11 mouse cellular contexts compared by ENCODE assay signal in the genomic region with DNA sequence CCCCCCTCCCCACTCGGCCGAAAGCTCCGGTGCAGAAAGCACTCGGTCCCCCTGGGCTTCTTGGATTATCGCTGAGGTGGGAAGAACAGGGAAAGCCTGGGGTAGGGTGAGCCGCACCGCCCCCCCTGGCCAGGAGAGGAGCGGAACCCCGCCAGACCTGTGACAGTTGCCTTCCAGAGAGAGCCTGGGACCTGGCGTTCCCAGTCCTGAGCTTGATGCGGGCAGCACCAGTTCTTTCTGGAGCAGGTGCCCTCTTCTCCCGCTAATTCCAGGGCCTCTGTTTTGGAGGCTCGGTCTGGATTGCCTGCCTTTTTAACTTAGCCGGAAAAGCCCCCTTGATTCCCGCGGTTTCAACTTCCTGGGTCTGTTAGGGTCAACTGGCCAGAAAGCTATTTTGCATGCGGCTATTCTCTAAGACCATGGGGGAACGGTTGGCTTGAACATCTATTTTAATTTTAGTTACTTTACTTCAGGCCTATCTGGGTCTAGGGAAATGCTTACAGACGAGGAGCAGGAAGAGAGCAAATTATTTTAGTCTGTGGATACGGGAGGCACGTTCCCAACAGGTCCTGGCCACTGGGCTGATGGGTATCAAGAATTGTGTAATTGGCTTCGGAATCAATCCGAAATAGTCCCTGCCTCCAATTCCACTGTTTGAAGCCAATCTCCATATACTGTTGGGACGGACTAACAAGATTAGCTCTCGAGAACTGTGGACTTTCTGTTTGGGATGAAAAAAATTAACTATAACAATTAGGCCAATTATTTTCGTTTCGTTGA. TPM values are rescaled to one million over a fixed set of nuclear protein-coding genes. Genes with fewer than 3 reads are reported as not detected.
DNase-seq lines count a peak whose midpoint lies in the region; ATAC-seq and TF ChIP-seq lines count a peak whose summit lies in the region.
"Had no signal": no experiment of that assay in that cellular context is flagged by ENCODE, and none has a peak within 500 bp of the region (broad histone marks: within the 10 kb centered on the region; RNA-seq: fewer than 3 reads in every experiment).

No protein-coding gene starts in this region.

- TF ChIP-seq POLR2A in heart, adult 2 months (IDR thresholded peaks at IDR 0.05; ENCODE audit: insufficient read depth, low read depth, low read length): no peak

- no peaks in the 10 kb centered on the region for H3K36me3 ChIP-seq in heart, embryonic 10.5 days
- H3K36me3 ChIP-seq in heart, adult 2 months (ENCODE audit: control insufficient read depth, insufficient read depth, low read length): no peaks in the 10 kb centered on the region
- H3K36me3 ChIP-seq in lung, embryonic 15.5 days: no peaks in the 10 kb centered on the region
- H3K36me3 ChIP-seq in forebrain, embryonic 14.5 days (ENCODE audit: control insufficient read depth, insufficient read depth, low read length): peaks cover 2% of the 10 kb centered on the region; the same call in 1 of the 2 replicates
- no peaks in the 10 kb centered on the region for H3K36me3 ChIP-seq in neural tube, embryonic 12.5 days

- H3K27me3 ChIP-seq in heart, embryonic 10.5 days (ENCODE audit: insufficient read depth, poor library complexity, severe bottlenecking): peaks cover 96% of the 10 kb centered on the region
- H3K27me3 ChIP-seq in heart, adult 2 months (ENCODE audit: control insufficient read depth, insufficient read depth, low read length): peaks cover 48% of the 10 kb centered on the region
- H3K27me3 ChIP-seq in lung, embryonic 15.5 days: peaks cover 98% of the 10 kb centered on the region
- H3K27me3 ChIP-seq in forebrain, embryonic 14.5 days (replicated peaks; ENCODE audit: control insufficient read depth, insufficient read depth, low read length): peaks cover 73% of the 10 kb centered on the region
- H3K27me3 ChIP-seq in neural tube, embryonic 12.5 days (replicated peaks): peaks cover 95% of the 10 kb centered on the region

- no peaks in the 10 kb centered on the region for H3K9me3 ChIP-seq in heart, embryonic 10.5 days
- no peaks in the 10 kb centered on the region for H3K9me3 ChIP-seq in lung, embryonic 15.5 days
- H3K9me3 ChIP-seq in forebrain, embryonic 14.5 days (replicated peaks; ENCODE audit: control insufficient read depth, low read length): no peaks in the 10 kb centered on the region
- H3K9me3 ChIP-seq in neural tube, embryonic 12.5 days: no peaks in the 10 kb centered on the region

- no peaks in the 10 kb centered on the region for H3K79me2 ChIP-seq in heart, adult 2 months (replicated peaks; ENCODE audit: control insufficient read depth, insufficient read depth, low read length)

- WGBS in heart, embryonic 10.5 days: 3% methylated on average over 27 of the region's 27 CpGs
- WGBS in heart, adult 2 months: 6% methylated on average over 27 of the region's 27 CpGs
- 4% methylated on average over 27 of the region's 27 CpGs for WGBS in lung, embryonic 15.5 days
- 9% methylated on average over 27 of the region's 27 CpGs for WGBS in forebrain, embryonic 14.5 days
- 2% methylated on average over 27 of the region's 27 CpGs for WGBS in neural tube, embryonic 12.5 days

- no peak overlapping the region for H3K27ac ChIP-seq in heart, embryonic 10.5 days
- H3K27ac ChIP-seq in heart, adult 2 months: no peak overlapping the region
- no peak overlapping the region for H3K27ac ChIP-seq in lung, embryonic 15.5 days
- H3K27ac ChIP-seq in forebrain, embryonic 14.5 days (ENCODE audit: low read depth, low read length): no peak overlapping the region
- no peak overlapping the region for H3K27ac ChIP-seq in neural tube, embryonic 12.5 days

- no peak for TF ChIP-seq CTCF in heart, adult 2 months (IDR thresholded peaks at IDR 0.05)

- H3K4me2 ChIP-seq in lung, embryonic 15.5 days: no peak overlapping the region; the same call in 1 of the 2 replicates
- peak overlapping the region; percentile 65 for H3K4me2 ChIP-seq in forebrain, embryonic 14.5 days (ENCODE audit: low read length)
- H3K4me2 ChIP-seq in neural tube, embryonic 12.5 days (replicated peaks): peak overlapping the region; percentile 16; the same call in 1 of the 2 replicates

- H3K4me1 ChIP-seq in heart, embryonic 10.5 days: peaks cover 54% of the 10 kb centered on the region
- no peaks in the 10 kb centered on the region for H3K4me1 ChIP-seq in heart, adult 2 months (ENCODE audit: control insufficient read depth, insufficient read depth, low read length)
- H3K4me1 ChIP-seq in lung, embryonic 15.5 days: peaks cover 43% of the 10 kb centered on the region
- H3K4me1 ChIP-seq in forebrain, embryonic 14.5 days (ENCODE audit: control insufficient read depth, insufficient read depth, low read length): 0 out of 2 replicates have a peak, but pooled peaks cover 9% of the 10 kb centered on the region
- peaks cover 49% of the 10 kb centered on the region for H3K4me1 ChIP-seq in neural tube, embryonic 12.5 days

- H3K9ac ChIP-seq in heart, adult 2 months (ENCODE audit: low read depth, low read length): no peak overlapping the region
- no peak overlapping the region for H3K9ac ChIP-seq in lung, embryonic 15.5 days
- peak overlapping the region; percentile 25 for H3K9ac ChIP-seq in forebrain, embryonic 14.5 days (ENCODE audit: low read length)
- no peak overlapping the region for H3K9ac ChIP-seq in neural tube, embryonic 12.5 days

- intact Hi-C loops in heart, adult 2 months (cut with DNase I): no loop called here
- intact Hi-C loops in left cerebral cortex, postnatal 4 days (cut with DNase I): loop anchor here (10.0 kb wide), 1 partner anchor 227 kb away; no protein-coding TSS in a partner anchor

- H3K4me3 ChIP-seq in heart, embryonic 10.5 days: peak overlapping the region; percentile 66
- H3K4me3 ChIP-seq in heart, adult 2 months: no peak overlapping the region
- peak overlapping the region; percentile 12; the same call in 1 of the 2 replicates for H3K4me3 ChIP-seq in lung, embryonic 15.5 days
- peak overlapping the region; percentile 8; the same call in 1 of the 2 replicates for H3K4me3 ChIP-seq in forebrain, embryonic 14.5 days (ENCODE audit: low read depth, low read length)
- H3K4me3 ChIP-seq in neural tube, embryonic 12.5 days: peak overlapping the region; percentile 1; the same call in 1 of the 2 replicates

- no peak for ATAC-seq in lung, embryonic 15.5 days (ENCODE audit: borderline replicate concordance, extremely low read depth, low FRiP score, low TSS enrichment)
- ATAC-seq in forebrain, embryonic 14.5 days: no peak
- no peak for ATAC-seq in neural tube, embryonic 12.5 days (ENCODE audit: low FRiP score, low read depth)

- DNase-seq in heart, embryonic 10.5 days (ENCODE audit: low spot score): no peak
- no peak for DNase-seq in heart, adult 2 months
- no peak for DNase-seq in lung, postnatal 14 days
- DNase-seq in forebrain, embryonic 14.5 days (ENCODE audit: low spot score): no peak
- DNase-seq in left cerebral cortex, adult 18-20 months (ENCODE audit: low spot score in 2 of 2): no peak
- DNase-seq in left cerebral cortex, postnatal 4 days: no peak
- DNase-seq: cerebellum, adult 8-10 months had no signal

- no peak for TF ChIP-seq EP300 in heart, adult 2 months (IDR thresholded peaks at IDR 0.05; ENCODE audit: insufficient read depth, low read depth, low read length)

RNA-seq across cellular contexts. Expression of gene Tfap2c, which starts 1.4 kb away (rescaled TPM):
- polyA plus RNA-seq in heart, embryonic 10.5 days (2016; fragmentation: Nextera tagmentation; extraction: Ambion mirVana): 0.49 and 2.3 TPM in 2 replicates
- total RNA-seq in heart, adult 2 months (2021): not detected
- not detected in 2 replicates for polyA plus RNA-seq in heart, adult 2 months (2012; rRNA removed)
- polyA plus RNA-seq in lung, embryonic 15.5 days (2015; fragmentation: Nextera tagmentation; extraction: Ambion mirVana): 0.16 and 0.26 TPM in 2 replicates
- 20.6 and 21.8 TPM in 2 replicates for polyA plus RNA-seq in forebrain, embryonic 14.5 days (2014; fragmentation: Nextera tagmentation; extraction: Ambion mirVana)
- polyA plus RNA-seq in neural tube, embryonic 12.5 days (2016; fragmentation: Nextera tagmentation; extraction: Ambion mirVana): 1.0 and 1.1 TPM in 2 replicates
- under 1 TPM in 1 of 2 experiments, not detected in 1; 0.16 TPM for total RNA-seq in left cerebral cortex, adult 18-20 months (2021)
- 1 to 10 TPM; 1.2 TPM for total RNA-seq in left cerebral cortex, postnatal 4 days (2021)
- total RNA-seq: gastrocnemius, adult 8-10 months had no signal
- polyA plus RNA-seq: large intestine, adult 2 months had no signal
